Mouse (Mus musculus) G1E (cell line): Measurements from ENCODE around the gene Eps8.

ENCODE experiments used
- CTCF ChIP-seq: IDR thresholded peaks from 2 replicates; pipeline ENCODE4 v1.5.1; 2012; ENCODE audit warnings: low read depth, low read length, inconsistent platforms, mixed read lengths
- GATA1 ChIP-seq: IDR thresholded peaks from 2 replicates; pipeline ENCODE4 v1.6.1; 2012; ENCODE audit warnings: borderline replicate concordance, low read length, inconsistent platforms, mixed read lengths
- TAL1 ChIP-seq: conservative IDR thresholded peaks from 2 replicates; pipeline ENCODE4 v1.6.1; 2012; ENCODE audit warnings: low read depth, low read length, inconsistent platforms, mixed read lengths

DNA sequence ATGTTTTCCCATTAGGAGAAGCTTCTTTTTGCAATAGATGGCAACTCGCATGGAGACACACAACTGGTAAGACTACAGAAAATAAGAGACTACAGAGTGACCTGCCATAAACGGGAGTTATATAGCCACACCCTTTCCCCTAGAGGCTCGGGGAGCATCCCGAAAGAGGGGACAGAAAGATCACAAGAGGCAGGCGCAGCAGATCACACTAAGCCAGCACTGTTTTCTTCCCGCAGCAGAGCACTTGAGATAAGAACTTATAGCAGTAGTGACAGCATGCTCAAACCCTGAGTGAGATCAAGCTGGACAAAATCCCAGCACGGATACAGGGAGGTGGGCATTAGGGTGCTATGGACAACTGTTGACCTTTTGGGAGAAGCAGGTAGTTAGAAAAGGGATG, 198.6 kb downstream of the Eps8 start:
- no peak for TF ChIP-seq CTCF
- TF ChIP-seq TAL1: no peak
- TF ChIP-seq GATA1: no peak
